Mouse (Mus musculus): ENCODE measurements around the gene Jmjd4. TPM values are rescaled to one million over a fixed set of nuclear protein-coding genes. Genes with fewer than 3 reads are reported as not detected.
A peak's percentile ranks its signal among the peaks of the same experiment; 100 is the strongest.

Jmjd4 gene
- polyA plus RNA-seq, 1 experiment from 2014 or later, result 5.4 TPM

DNA sequence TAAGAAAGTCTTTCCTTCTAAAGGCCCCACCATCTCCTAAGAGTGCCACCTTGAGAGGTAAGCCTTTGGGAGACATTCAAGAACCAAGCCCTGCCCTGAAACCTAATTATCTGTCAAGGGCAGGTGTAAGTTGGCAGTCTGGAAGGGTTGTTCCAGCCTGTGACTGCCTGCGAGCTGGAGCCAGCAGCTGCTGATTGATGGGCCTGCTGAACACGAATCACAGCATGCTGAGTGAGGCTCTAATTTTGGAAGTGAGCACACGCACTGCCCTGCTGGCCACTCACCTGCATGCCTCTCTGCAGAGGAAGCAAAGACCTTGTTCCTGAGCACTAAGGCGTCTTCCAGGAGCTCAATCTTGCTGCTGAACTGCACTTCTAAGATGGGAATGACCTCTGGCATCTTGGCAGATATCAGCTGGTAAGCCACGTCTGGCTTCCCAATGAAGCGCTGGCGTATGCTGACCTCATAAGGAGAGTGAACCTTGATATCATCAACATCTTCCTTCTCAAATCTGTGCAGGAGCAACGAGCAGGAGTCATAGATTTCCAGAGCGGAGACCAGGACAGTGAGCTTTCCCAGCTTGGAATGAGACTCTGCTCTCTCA is 21.7 kb upstream of the Jmjd4 start:
- Histone ChIP-seq H3K4me1 (replicated peaks; ENCODE audit: control insufficient read depth, insufficient read depth) (no peaks in the 10 kb centered on the region; the same call in 1 of the 2 replicates), H3K27me3 (ENCODE audit: control insufficient read depth, insufficient read depth, low read length) (no peaks in the 10 kb centered on the region), H3K9me3 (ENCODE audit: control insufficient read depth, low read length) (no peaks in the 10 kb centered on the region), H3K36me3 (ENCODE audit: control insufficient read depth, insufficient read depth, low read length) (peaks cover 6% of the 10 kb centered on the region), H3K4me2 (replicated peaks; ENCODE audit: low read depth) (no peak overlapping the region), H3K27ac (replicated peaks) (no peak overlapping the region), H3K4me3 (ENCODE audit: low read depth, low read length) (no peak overlapping the region), H3K9ac (ENCODE audit: low read length) (no peak overlapping the region)
- WGBS, result 74% methylated on average over 9 of the region's 9 CpGs
- DNase-seq (ENCODE audit: low spot score) (no peak), ATAC-seq (ENCODE audit: low FRiP score, low TSS enrichment) (no peak)
- no peak for TF ChIP-seq EP300 (optimal IDR thresholded peaks at IDR 0.05)
- no peak for TF ChIP-seq CTCF (IDR thresholded peaks at IDR 0.05; ENCODE audit: low read depth)

DNA sequence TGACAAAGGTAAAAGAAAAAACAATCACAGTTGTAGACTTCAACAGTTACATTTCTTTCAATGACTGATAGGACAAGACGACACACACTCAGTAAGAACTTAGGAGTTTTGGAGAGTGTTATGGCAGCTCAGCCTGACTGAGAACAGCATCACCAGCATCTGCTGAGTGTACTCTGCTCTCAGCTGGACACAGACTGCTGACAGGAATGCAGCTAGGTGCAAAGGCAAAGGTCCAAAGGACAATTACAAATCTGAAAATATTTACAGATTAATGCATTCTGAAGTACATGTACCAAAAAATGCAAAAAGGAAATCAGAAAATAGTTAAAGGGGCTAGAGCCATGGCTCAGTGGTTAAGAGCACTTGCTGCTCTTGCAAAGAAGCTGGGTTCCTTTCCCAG is 19.9 kb upstream of the Jmjd4 start:
- H3K36me3 ChIP-seq (ENCODE audit: control insufficient read depth, insufficient read depth, low read length), result peaks cover 6% of the 10 kb centered on the region
- WGBS, result 74% methylated on average over 1 of the region's 1 CpGs

DNA sequence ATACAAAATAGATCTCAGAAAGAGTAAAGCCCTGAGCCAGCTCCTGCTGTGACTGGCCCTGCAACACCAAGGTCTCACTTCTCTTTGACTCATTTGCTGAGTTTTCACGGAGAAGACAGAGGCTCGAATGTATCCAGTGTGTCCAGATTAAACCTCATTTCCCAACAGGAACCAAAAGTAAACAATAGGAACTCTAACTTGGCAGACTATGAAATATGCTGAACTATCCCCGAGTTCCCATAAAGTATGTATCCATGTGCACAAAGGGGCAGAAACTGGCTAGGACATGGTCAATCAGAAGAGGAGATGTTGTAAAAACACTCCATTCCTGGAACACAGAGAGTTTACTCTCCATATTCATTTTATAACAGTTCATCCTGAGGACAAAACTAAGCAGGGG is 17.6 kb upstream of the Jmjd4 start:
- Histone ChIP-seq H3K27me3 (ENCODE audit: control insufficient read depth, insufficient read depth, low read length) (no peaks in the 10 kb centered on the region), H3K9me3 (ENCODE audit: control insufficient read depth, low read length) (no peaks in the 10 kb centered on the region), H3K4me2 (replicated peaks; ENCODE audit: low read depth) (no peak overlapping the region), H3K4me1 (replicated peaks; ENCODE audit: control insufficient read depth, insufficient read depth) (no peaks in the 10 kb centered on the region; the same call in 1 of the 2 replicates), H3K9ac (ENCODE audit: low read length) (no peak overlapping the region), H3K27ac (replicated peaks) (peak overlapping the region; percentile 61), H3K36me3 (ENCODE audit: control insufficient read depth, insufficient read depth, low read length) (peaks cover 6% of the 10 kb centered on the region), H3K4me3 (ENCODE audit: low read depth, low read length) (no peak overlapping the region)
- 23% methylated on average over 3 of the region's 3 CpGs for WGBS
- ATAC-seq (ENCODE audit: low FRiP score, low TSS enrichment) (peak; percentile 35; the same call in 1 of the 2 replicates), DNase-seq (ENCODE audit: low spot score) (no peak)
- no peak for TF ChIP-seq EP300 (optimal IDR thresholded peaks at IDR 0.05)
- TF ChIP-seq CTCF (IDR thresholded peaks at IDR 0.05; ENCODE audit: low read depth), result no peak

More for the DNA sequence above, 19.9 kb upstream of the Jmjd4 start:
- Histone ChIP-seq H3K4me3 (ENCODE audit: low read depth, low read length) (no peak overlapping the region), H3K9ac (ENCODE audit: low read length) (no peak overlapping the region), H3K27ac (replicated peaks) (no peak overlapping the region), H3K9me3 (ENCODE audit: control insufficient read depth, low read length) (no peaks in the 10 kb centered on the region), H3K27me3 (ENCODE audit: control insufficient read depth, insufficient read depth, low read length) (no peaks in the 10 kb centered on the region), H3K4me1 (replicated peaks; ENCODE audit: control insufficient read depth, insufficient read depth) (no peaks in the 10 kb centered on the region; the same call in 1 of the 2 replicates), H3K4me2 (replicated peaks; ENCODE audit: low read depth) (no peak overlapping the region)
- DNase-seq (ENCODE audit: low spot score) (no peak), ATAC-seq (ENCODE audit: low FRiP score, low TSS enrichment) (no peak)
- TF ChIP-seq CTCF (IDR thresholded peaks at IDR 0.05; ENCODE audit: low read depth), result no peak

DNA sequence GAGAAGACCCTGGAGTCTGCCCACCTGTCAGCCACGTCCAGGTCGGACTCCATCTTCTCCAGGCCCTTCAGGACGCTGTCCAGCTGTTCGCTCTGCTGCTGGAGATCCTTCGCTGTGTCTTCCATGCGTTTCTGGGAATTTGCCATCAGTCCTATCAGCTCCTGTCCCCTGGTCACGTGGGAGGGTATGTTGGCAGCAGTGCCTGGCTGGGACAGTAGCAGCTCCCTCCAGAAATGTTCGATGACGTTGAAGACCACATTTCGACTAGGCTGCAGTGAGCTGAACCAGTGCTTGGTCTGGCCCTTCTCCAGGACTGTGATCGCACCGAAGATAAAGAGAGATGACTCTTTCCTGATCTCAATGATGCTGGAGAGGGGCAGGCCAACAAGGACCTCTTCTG is 11.9 kb upstream of the Jmjd4 start:
- H3K4me2 ChIP-seq (replicated peaks; ENCODE audit: low read depth), result no peak overlapping the region
- no peak for ATAC-seq (ENCODE audit: low FRiP score, low TSS enrichment)
- H3K27me3 ChIP-seq (ENCODE audit: control insufficient read depth, insufficient read depth, low read length), result no peaks in the 10 kb centered on the region
- TF ChIP-seq EP300 (optimal IDR thresholded peaks at IDR 0.05) (no peak), CTCF (IDR thresholded peaks at IDR 0.05; ENCODE audit: low read depth) (no peak)
- 89% methylated on average over 12 of the region's 12 CpGs for WGBS
- DNase-seq (ENCODE audit: low spot score), result no peak
- H3K9me3 ChIP-seq (ENCODE audit: control insufficient read depth, low read length), result no peaks in the 10 kb centered on the region
- no peak overlapping the region for H3K9ac ChIP-seq (ENCODE audit: low read length)
- no peaks in the 10 kb centered on the region for H3K4me1 ChIP-seq (replicated peaks; ENCODE audit: control insufficient read depth, insufficient read depth)
- no peak overlapping the region for H3K27ac ChIP-seq (replicated peaks)
- no peaks in the 10 kb centered on the region; the same call in 1 of the 2 replicates for H3K36me3 ChIP-seq (ENCODE audit: control insufficient read depth, insufficient read depth, low read length)
- H3K4me3 ChIP-seq (ENCODE audit: low read depth, low read length), result no peak overlapping the region

DNA sequence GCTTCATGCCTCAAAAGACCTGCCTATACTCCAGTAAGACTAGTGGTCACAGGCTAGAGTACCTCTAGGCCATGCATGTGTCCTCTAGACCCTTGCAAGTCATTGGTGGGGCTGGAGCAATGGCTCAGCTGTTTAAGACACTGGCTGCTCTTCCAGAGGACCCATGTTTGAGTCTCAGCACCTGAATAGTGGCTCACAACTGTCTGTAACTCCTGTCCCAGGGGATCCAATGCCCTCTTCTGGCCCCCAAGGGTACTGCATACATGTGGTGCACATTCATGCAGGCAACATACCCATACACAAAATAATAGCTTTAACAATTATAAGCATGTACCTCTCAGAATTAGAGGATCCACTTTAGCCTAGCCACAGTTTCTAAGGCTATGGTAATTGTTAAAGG is 6.7 kb upstream of the Jmjd4 start:
- Histone ChIP-seq H3K36me3 (ENCODE audit: control insufficient read depth, insufficient read depth, low read length) (no peaks in the 10 kb centered on the region), H3K27ac (replicated peaks) (no peak overlapping the region), H3K9ac (ENCODE audit: low read length) (no peak overlapping the region), H3K4me2 (replicated peaks; ENCODE audit: low read depth) (no peak overlapping the region), H3K9me3 (ENCODE audit: control insufficient read depth, low read length) (no peaks in the 10 kb centered on the region), H3K27me3 (ENCODE audit: control insufficient read depth, insufficient read depth, low read length) (no peaks in the 10 kb centered on the region), H3K4me1 (replicated peaks; ENCODE audit: control insufficient read depth, insufficient read depth) (no peaks in the 10 kb centered on the region), H3K4me3 (ENCODE audit: low read depth, low read length) (no peak overlapping the region)
- TF ChIP-seq CTCF (IDR thresholded peaks at IDR 0.05; ENCODE audit: low read depth) (peak; percentile 22; the same call in 1 of the 2 replicates), EP300 (optimal IDR thresholded peaks at IDR 0.05) (no peak)
- DNase-seq (ENCODE audit: low spot score) (no peak), ATAC-seq (ENCODE audit: low FRiP score, low TSS enrichment) (no peak)

DNA sequence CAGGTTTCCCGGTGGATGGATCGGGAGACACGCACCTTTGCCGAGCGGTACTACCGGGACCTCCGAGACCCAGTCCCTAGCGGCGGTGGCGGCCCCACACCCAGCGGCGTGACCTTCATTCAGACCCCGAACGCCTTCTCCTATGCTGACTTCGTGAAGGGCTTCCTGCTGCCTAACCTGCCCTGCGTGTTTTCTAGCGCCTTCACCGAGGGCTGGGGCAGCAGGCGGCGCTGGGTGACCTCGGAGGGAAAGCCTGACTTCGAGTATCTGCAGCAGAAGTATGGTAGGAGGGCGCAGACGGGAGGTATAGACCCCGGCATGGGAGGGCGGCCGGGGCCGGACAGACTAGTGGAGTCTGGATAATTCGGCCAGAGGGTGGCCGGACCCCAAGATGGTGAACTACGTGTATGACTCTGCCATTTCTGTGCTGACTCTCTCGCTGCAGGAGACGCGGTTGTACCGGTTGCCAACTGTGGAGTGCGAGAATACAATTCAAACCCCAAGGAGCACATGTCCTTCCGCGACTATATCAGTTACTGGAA is 456 bp downstream of the Jmjd4 start:
- Histone ChIP-seq H3K4me1 (replicated peaks; ENCODE audit: control insufficient read depth, insufficient read depth) (peaks cover 5% of the 10 kb centered on the region; the same call in 1 of the 2 replicates), H3K4me2 (replicated peaks; ENCODE audit: low read depth) (peak overlapping the region; percentile 87), H3K9ac (ENCODE audit: low read length) (peak overlapping the region; percentile 89), H3K9me3 (ENCODE audit: control insufficient read depth, low read length) (no peaks in the 10 kb centered on the region), H3K36me3 (ENCODE audit: control insufficient read depth, insufficient read depth, low read length) (peaks cover 5% of the 10 kb centered on the region), H3K27ac (replicated peaks) (peak overlapping the region; percentile 90), H3K4me3 (ENCODE audit: low read depth, low read length) (peak overlapping the region; percentile 85), H3K27me3 (ENCODE audit: control insufficient read depth, insufficient read depth, low read length) (no peaks in the 10 kb centered on the region)
- under 1% methylated on average over 38 of the region's 38 CpGs for WGBS
- ATAC-seq (ENCODE audit: low FRiP score, low TSS enrichment) (peak; percentile 64), DNase-seq (ENCODE audit: low spot score) (no peak)
- TF ChIP-seq EP300 (optimal IDR thresholded peaks at IDR 0.05) (no peak), CTCF (IDR thresholded peaks at IDR 0.05; ENCODE audit: low read depth) (peak; percentile 56)
